Mouse (Mus musculus): ENCODE measurements around the gene Hhat. TPM values are rescaled to one million over a fixed set of nuclear protein-coding genes. Genes with fewer than 3 reads are reported as not detected.

Hhat gene
- polyA plus RNA-seq, 1 experiment, result 0.39 TPM

DNA sequence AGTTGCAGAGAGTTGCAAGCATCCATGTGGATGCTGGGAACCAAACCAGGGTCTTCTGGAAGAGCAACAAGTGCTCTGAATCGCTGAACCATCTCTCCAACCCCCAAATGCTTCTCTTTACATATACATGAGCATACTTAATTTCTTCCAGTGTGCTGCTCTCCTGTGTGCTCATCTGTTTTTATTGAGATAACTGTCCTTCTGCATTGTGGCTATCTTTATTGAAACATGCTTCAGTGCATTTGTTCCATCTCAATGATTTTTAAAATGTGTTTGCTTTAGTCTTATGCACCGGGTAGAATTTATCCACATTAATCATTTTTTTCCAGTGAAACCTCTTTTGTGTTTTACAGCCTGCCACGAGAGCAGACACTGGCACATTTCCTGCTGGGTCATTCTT is 177.5 kb downstream of the Hhat start:
- no peak for TF ChIP-seq CTCF (IDR thresholded peaks at IDR 0.05; ENCODE audit: low read depth, low read length)
- TF ChIP-seq POLR2A (IDR thresholded peaks at IDR 0.05; ENCODE audit: borderline replicate concordance, low read depth, low read length), result no peak
- H3K4me1 ChIP-seq (ENCODE audit: control insufficient read depth, insufficient read depth, low read length), result no peaks in the 10 kb centered on the region
- no peak overlapping the region for H3K4me3 ChIP-seq (ENCODE audit: insufficient read depth, low read length)
- no peak overlapping the region for H3K27ac ChIP-seq (ENCODE audit: insufficient read depth, low read depth, low read length)

DNA sequence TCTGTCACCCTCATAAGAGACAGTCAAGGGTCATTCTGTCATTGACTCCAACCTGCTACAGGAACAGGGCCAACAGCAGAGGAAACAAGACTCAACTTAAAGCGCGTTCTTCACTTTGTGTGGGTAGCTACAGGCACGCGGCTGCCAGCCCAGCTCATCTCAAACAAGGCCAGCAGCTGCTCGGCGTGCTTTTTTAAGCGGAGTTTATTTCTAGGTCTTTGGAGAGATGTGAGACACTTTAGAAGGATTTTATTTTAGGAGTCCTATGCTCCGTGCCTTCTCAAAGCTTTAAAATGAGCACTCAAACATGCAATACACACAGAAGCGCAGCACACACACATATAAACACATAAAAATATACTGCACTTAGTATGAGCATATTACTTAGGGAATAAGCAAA is 183.6 kb downstream of the Hhat start:
- Histone ChIP-seq H3K4me1 (ENCODE audit: control insufficient read depth, insufficient read depth, low read length) (no peaks in the 10 kb centered on the region), H3K27ac (ENCODE audit: insufficient read depth, low read depth, low read length) (no peak overlapping the region)
- TF ChIP-seq POLR2A (IDR thresholded peaks at IDR 0.05; ENCODE audit: borderline replicate concordance, low read depth, low read length), result no peak
- no peak for TF ChIP-seq CTCF (IDR thresholded peaks at IDR 0.05; ENCODE audit: low read depth, low read length)

DNA sequence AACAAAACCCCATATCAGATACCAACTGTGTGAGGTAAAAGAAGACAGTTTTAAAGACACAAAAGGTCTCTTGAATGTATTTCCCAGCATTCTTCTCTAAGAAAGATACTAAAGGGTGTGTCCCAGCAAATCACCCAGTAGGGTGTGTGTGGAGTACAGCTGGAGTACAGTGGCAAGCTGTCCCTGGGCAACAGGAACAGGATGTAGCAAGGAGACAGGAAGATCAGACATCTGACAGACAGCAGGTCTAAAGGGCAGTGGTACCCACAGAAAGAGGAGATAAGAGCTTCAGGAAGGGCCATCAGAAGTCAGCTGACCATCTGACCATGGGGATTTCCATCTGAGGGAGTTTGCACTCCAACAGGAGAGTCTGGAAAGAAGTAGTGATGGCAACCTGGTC is 185.7 kb downstream of the Hhat start:
- Histone ChIP-seq H3K4me3 (ENCODE audit: insufficient read depth, low read length) (no peak overlapping the region), H3K27ac (ENCODE audit: insufficient read depth, low read depth, low read length) (no peak overlapping the region), H3K4me1 (ENCODE audit: control insufficient read depth, insufficient read depth, low read length) (no peaks in the 10 kb centered on the region)
- TF ChIP-seq CTCF (IDR thresholded peaks at IDR 0.05; ENCODE audit: low read depth, low read length), result no peak
- TF ChIP-seq POLR2A (IDR thresholded peaks at IDR 0.05; ENCODE audit: borderline replicate concordance, low read depth, low read length), result no peak

More for the DNA sequence above, 183.6 kb downstream of the Hhat start:
- H3K4me3 ChIP-seq (ENCODE audit: insufficient read depth, low read length), result no peak overlapping the region

GRCm38 (mm10) chr1:192582921-192583320 is 188.1 kb downstream of the Hhat start:
- Histone ChIP-seq H3K27ac (ENCODE audit: insufficient read depth, low read depth, low read length) (no peak overlapping the region), H3K4me3 (ENCODE audit: insufficient read depth, low read length) (no peak overlapping the region)
- TF ChIP-seq CTCF (IDR thresholded peaks at IDR 0.05; ENCODE audit: low read depth, low read length), result no peak
- no peak for TF ChIP-seq POLR2A (IDR thresholded peaks at IDR 0.05; ENCODE audit: borderline replicate concordance, low read depth, low read length)

DNA sequence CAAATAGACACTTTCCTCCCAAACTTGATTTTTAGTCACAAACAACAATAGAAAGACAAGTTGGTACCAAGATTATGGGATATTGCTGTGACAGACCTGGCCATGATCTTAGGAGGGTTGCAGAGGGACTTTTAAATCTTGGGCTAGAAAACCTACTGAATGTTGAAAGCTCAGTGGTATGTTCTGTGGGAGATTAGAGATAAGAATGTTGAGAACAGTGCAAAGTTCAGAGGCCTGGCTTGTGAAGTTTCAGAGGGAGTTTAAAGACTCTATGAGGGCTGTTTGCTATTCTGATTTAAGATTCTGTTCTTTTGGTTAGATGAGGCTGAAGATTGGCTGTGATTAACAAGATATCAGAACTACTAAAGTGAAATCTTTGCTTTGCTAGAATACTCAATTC is 206.3 kb downstream of the Hhat start:
- Histone ChIP-seq H3K4me1 (ENCODE audit: control insufficient read depth, insufficient read depth, low read length) (no peaks in the 10 kb centered on the region), H3K4me3 (ENCODE audit: insufficient read depth, low read length) (no peak overlapping the region), H3K27ac (ENCODE audit: insufficient read depth, low read depth, low read length) (no peak overlapping the region)
- TF ChIP-seq CTCF (IDR thresholded peaks at IDR 0.05; ENCODE audit: low read depth, low read length) (no peak), POLR2A (IDR thresholded peaks at IDR 0.05; ENCODE audit: borderline replicate concordance, low read depth, low read length) (no peak)

More at GRCm38 (mm10) chr1:192582921-192583320, 188.1 kb downstream of the Hhat start:
- H3K4me1 ChIP-seq (ENCODE audit: control insufficient read depth, insufficient read depth, low read length), result no peaks in the 10 kb centered on the region

DNA sequence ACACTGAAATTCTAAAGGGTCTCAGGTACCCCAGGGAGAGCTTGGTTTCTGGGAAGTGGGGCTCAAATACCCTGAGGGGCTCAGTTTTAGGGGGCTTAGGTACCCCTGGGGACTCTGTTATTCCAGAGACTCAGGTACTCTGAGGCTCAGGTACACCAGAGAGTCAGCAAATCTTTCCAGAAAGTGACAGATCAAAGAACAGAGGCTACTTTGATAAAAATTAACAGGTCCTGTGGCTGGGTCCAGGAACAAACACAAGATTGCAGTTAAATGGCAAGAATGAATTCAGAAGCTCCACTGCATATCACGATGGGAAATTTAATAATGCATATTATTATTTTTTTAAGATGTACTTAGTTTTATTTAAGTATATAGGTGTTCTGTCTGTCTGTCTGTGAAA is 211.7 kb downstream of the Hhat start:
- no peak for TF ChIP-seq CTCF (IDR thresholded peaks at IDR 0.05; ENCODE audit: low read depth, low read length)
- TF ChIP-seq POLR2A (IDR thresholded peaks at IDR 0.05; ENCODE audit: borderline replicate concordance, low read depth, low read length), result no peak
- no peak overlapping the region for H3K4me3 ChIP-seq (ENCODE audit: insufficient read depth, low read length)
- no peaks in the 10 kb centered on the region for H3K4me1 ChIP-seq (ENCODE audit: control insufficient read depth, insufficient read depth, low read length)
- no peak overlapping the region for H3K27ac ChIP-seq (ENCODE audit: insufficient read depth, low read depth, low read length)

- H3K4me3 ChIP-seq (ENCODE audit: insufficient read depth, low read length), result no peak overlapping the region
- no peak for TF ChIP-seq POLR2A (IDR thresholded peaks at IDR 0.05; ENCODE audit: borderline replicate concordance, low read depth, low read length)
- TF ChIP-seq CTCF (IDR thresholded peaks at IDR 0.05; ENCODE audit: low read depth, low read length), result no peak
- H3K27ac ChIP-seq (ENCODE audit: insufficient read depth, low read depth, low read length), result no peak overlapping the region
- H3K4me1 ChIP-seq (ENCODE audit: control insufficient read depth, insufficient read depth, low read length), result no peaks in the 10 kb centered on the region
Observed at GRCm38 (mm10) chr1:192557978-192558594, 212.9 kb downstream of the Hhat start.

DNA sequence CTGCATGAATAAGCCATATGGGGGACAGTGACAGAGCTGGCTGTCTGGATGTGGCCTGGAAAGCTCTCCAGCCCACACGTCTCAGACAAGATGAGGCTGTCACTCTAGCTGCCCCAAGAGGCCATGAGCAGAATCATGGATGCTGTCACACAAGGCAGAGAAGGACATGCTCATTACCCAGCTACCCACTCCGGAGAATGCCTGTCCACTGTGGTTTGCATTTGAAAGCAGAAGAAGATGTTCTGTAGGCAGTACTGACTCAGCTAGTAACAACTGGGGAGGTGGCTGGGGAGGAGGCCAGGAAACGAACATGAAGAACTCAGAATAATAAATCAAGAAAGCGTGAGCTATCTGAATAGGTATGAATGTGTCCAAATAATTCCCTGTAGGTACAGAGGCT is 215.5 kb downstream of the Hhat start:
- Histone ChIP-seq H3K27ac (ENCODE audit: insufficient read depth, low read depth, low read length) (no peak overlapping the region), H3K4me1 (ENCODE audit: control insufficient read depth, insufficient read depth, low read length) (no peaks in the 10 kb centered on the region), H3K4me3 (ENCODE audit: insufficient read depth, low read length) (no peak overlapping the region)
- TF ChIP-seq POLR2A (IDR thresholded peaks at IDR 0.05; ENCODE audit: borderline replicate concordance, low read depth, low read length), result no peak
- TF ChIP-seq CTCF (IDR thresholded peaks at IDR 0.05; ENCODE audit: low read depth, low read length), result no peak

DNA sequence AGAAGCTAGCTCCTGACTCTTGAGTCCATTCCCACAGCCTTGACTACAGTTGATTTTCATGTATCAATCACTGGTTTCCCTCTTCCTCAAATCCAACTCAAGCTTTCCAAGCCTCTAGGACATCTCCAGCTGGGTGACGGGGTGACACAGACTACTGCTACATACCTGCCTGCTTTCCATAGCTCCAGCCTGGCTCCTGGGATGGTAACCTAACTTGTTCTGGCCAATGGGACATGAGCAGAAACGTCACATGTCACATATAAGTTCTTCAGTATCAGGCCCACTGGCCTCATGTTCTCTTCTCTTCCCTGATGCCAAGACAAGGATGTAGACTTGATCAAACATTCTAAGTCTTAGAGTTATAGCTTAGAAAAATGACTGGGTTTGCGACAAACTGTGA is 220.5 kb downstream of the Hhat start:
- Histone ChIP-seq H3K27ac (ENCODE audit: insufficient read depth, low read depth, low read length) (no peak overlapping the region), H3K4me3 (ENCODE audit: insufficient read depth, low read length) (no peak overlapping the region), H3K4me1 (ENCODE audit: control insufficient read depth, insufficient read depth, low read length) (no peaks in the 10 kb centered on the region)
- TF ChIP-seq POLR2A (IDR thresholded peaks at IDR 0.05; ENCODE audit: borderline replicate concordance, low read depth, low read length) (no peak), CTCF (IDR thresholded peaks at IDR 0.05; ENCODE audit: low read depth, low read length) (no peak)

GRCm38 (mm10) chr1:192546843-192547242 is 224.2 kb downstream of the Hhat start:
- H3K4me3 ChIP-seq (ENCODE audit: insufficient read depth, low read length), result no peak overlapping the region
- H3K4me1 ChIP-seq (ENCODE audit: control insufficient read depth, insufficient read depth, low read length), result no peaks in the 10 kb centered on the region
- no peak overlapping the region for H3K27ac ChIP-seq (ENCODE audit: insufficient read depth, low read depth, low read length)
- TF ChIP-seq POLR2A (IDR thresholded peaks at IDR 0.05; ENCODE audit: borderline replicate concordance, low read depth, low read length) (no peak), CTCF (IDR thresholded peaks at IDR 0.05; ENCODE audit: low read depth, low read length) (no peak)

Data from bone marrow macrophage, adult 2 months (primary cell).